Mouse (Mus musculus): Measurements from ENCODE around the gene Ropn1l. TPM values are rescaled to one million over a fixed set of nuclear protein-coding genes. Genes with fewer than 3 reads are reported as not detected.

The Ropn1l gene
- polyA plus RNA-seq, 1 experiment from 2014 or later = 2.9 TPM

GRCm38 (mm10) chr15:31398769-31399168 lies 54.8 kb downstream of the Ropn1l start:
- H3K27ac ChIP-seq = no peak overlapping the region
- H3K4me2 ChIP-seq (replicated peaks) = no peak overlapping the region
- 94% methylated on average over 13 of the region's 13 CpGs for WGBS
- H3K9me3 ChIP-seq (replicated peaks) = no peaks in the 10 kb centered on the region
- H3K4me3 ChIP-seq = no peak overlapping the region
- H3K9ac ChIP-seq = no peak overlapping the region
- no peak for ATAC-seq (ENCODE audit: low FRiP score)
- H3K36me3 ChIP-seq = no peaks in the 10 kb centered on the region
- H3K4me1 ChIP-seq = peaks cover 3% of the 10 kb centered on the region; the same call in 1 of the 2 replicates
- no peaks in the 10 kb centered on the region for H3K27me3 ChIP-seq

- no peak for ATAC-seq (ENCODE audit: low FRiP score)
- Histone ChIP-seq H3K27me3 (no peaks in the 10 kb centered on the region), H3K9ac (no peak overlapping the region), H3K9me3 (replicated peaks) (no peaks in the 10 kb centered on the region), H3K4me3 (no peak overlapping the region), H3K4me1 (no peaks in the 10 kb centered on the region; the same call in 1 of the 2 replicates), H3K36me3 (no peaks in the 10 kb centered on the region), H3K27ac (no peak overlapping the region), H3K4me2 (replicated peaks) (no peak overlapping the region)
- WGBS = 79% methylated on average over 3 of the region's 3 CpGs
Observed at GRCm38 (mm10) chr15:31397379-31397778, 56.2 kb downstream of the Ropn1l start.

- Histone ChIP-seq H3K36me3 (no peaks in the 10 kb centered on the region), H3K27me3 (no peaks in the 10 kb centered on the region), H3K4me3 (no peak overlapping the region), H3K9ac (no peak overlapping the region), H3K4me1 (no peaks in the 10 kb centered on the region; the same call in 1 of the 2 replicates), H3K27ac (no peak overlapping the region), H3K9me3 (replicated peaks) (no peaks in the 10 kb centered on the region), H3K4me2 (replicated peaks) (no peak overlapping the region)
- WGBS = 77% methylated on average over 5 of the region's 5 CpGs
- no peak for ATAC-seq (ENCODE audit: low FRiP score)
Observed at GRCm38 (mm10) chr15:31396755-31397154, 56.8 kb downstream of the Ropn1l start.

- Histone ChIP-seq H3K36me3 (no peaks in the 10 kb centered on the region), H3K27me3 (no peaks in the 10 kb centered on the region), H3K27ac (no peak overlapping the region), H3K4me3 (no peak overlapping the region), H3K4me1 (no peaks in the 10 kb centered on the region), H3K9me3 (replicated peaks) (no peaks in the 10 kb centered on the region), H3K4me2 (replicated peaks) (no peak overlapping the region), H3K9ac (no peak overlapping the region)
- no peak for ATAC-seq (ENCODE audit: low FRiP score)
- 95% methylated on average over 4 of the region's 4 CpGs for WGBS
Observed at GRCm38 (mm10) chr15:31395986-31396385, 57.6 kb downstream of the Ropn1l start.

- 87% methylated on average over 6 of the region's 6 CpGs for WGBS
- Histone ChIP-seq H3K4me2 (replicated peaks) (no peak overlapping the region), H3K27ac (no peak overlapping the region), H3K36me3 (no peaks in the 10 kb centered on the region), H3K9me3 (replicated peaks) (no peaks in the 10 kb centered on the region), H3K4me1 (no peaks in the 10 kb centered on the region), H3K9ac (no peak overlapping the region), H3K4me3 (no peak overlapping the region), H3K27me3 (no peaks in the 10 kb centered on the region)
- ATAC-seq (ENCODE audit: low FRiP score) = no peak
Observed at GRCm38 (mm10) chr15:31393402-31393801, 60.1 kb downstream of the Ropn1l start.

GRCm38 (mm10) chr15:31392705-31393104 lies 60.8 kb downstream of the Ropn1l start:
- Histone ChIP-seq H3K4me2 (replicated peaks) (no peak overlapping the region), H3K9me3 (replicated peaks) (no peaks in the 10 kb centered on the region), H3K27me3 (no peaks in the 10 kb centered on the region), H3K4me1 (no peaks in the 10 kb centered on the region), H3K36me3 (no peaks in the 10 kb centered on the region), H3K4me3 (no peak overlapping the region), H3K27ac (no peak overlapping the region), H3K9ac (no peak overlapping the region)
- no peak for ATAC-seq (ENCODE audit: low FRiP score)
- 81% methylated on average over 7 of the region's 7 CpGs for WGBS

GRCm38 (mm10) chr15:31392135-31392534 lies 61.4 kb downstream of the Ropn1l start:
- no peaks in the 10 kb centered on the region for H3K27me3 ChIP-seq
- peaks cover 4% of the 10 kb centered on the region; the same call in 1 of the 2 replicates for H3K9me3 ChIP-seq (replicated peaks)
- H3K4me2 ChIP-seq (replicated peaks) = no peak overlapping the region
- ATAC-seq (ENCODE audit: low FRiP score) = no peak
- no peaks in the 10 kb centered on the region for H3K4me1 ChIP-seq
- no peaks in the 10 kb centered on the region for H3K36me3 ChIP-seq
- no peak overlapping the region for H3K4me3 ChIP-seq
- H3K9ac ChIP-seq = no peak overlapping the region
- WGBS = 85% methylated on average over 4 of the region's 4 CpGs
- H3K27ac ChIP-seq = no peak overlapping the region

Other genes starting within 250 kb of the Ropn1l start
- gene Dap, start 229.4 kb downstream of the Ropn1l start, polyA plus RNA-seq (2016; fragmentation: Nextera tagmentation; extraction: Ambion mirVana) = 59.1 and 59.4 TPM in 2 replicates
- 0.85 and 0.87 TPM in 2 replicates for gene Ankrd33b, start 86.0 kb downstream of the Ropn1l start, polyA plus RNA-seq (2016; fragmentation: Nextera tagmentation; extraction: Ambion mirVana)
- gene March6, start 77.3 kb upstream of the Ropn1l start, polyA plus RNA-seq (2016; fragmentation: Nextera tagmentation; extraction: Ambion mirVana) = 67.5 and 70.9 TPM in 2 replicates
- 2.7 and 2.8 TPM in 2 replicates for gene Cmbl, start 111.7 kb upstream of the Ropn1l start, polyA plus RNA-seq (2016; fragmentation: Nextera tagmentation; extraction: Ambion mirVana)
- gene Cct5, start 148.1 kb upstream of the Ropn1l start, polyA plus RNA-seq (2016; fragmentation: Nextera tagmentation; extraction: Ambion mirVana) = 539 and 546 TPM in 2 replicates
- 12.3 and 12.4 TPM in 2 replicates for gene Fam173b, start 148.1 kb upstream of the Ropn1l start, polyA plus RNA-seq (2016; fragmentation: Nextera tagmentation; extraction: Ambion mirVana)